Mouse (Mus musculus): ENCODE data around the gene Csf2.

DNA sequence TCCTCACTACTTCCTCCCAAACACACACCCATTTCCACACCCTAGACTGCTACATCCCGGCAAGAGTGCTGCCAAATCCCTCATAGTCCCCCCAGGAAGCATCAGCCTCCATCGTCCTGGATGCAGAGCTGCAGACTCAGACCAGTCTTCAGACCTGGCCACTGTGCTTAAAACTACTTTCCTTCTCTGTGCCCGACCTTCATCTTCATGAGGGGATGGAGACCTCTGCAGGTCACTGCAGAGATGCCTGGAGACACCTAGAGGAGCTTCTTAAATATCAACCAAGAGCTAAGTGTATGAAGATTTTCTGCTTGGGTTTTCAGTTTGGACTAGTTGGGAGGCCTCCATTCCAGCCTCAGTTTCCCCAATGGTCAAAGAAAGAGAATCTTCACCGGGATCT, 4.6 kb upstream of the Csf2 start:
- no peak for TF ChIP-seq POLR2A (IDR thresholded peaks at IDR 0.05; ENCODE audit: insufficient read depth, low read length)
- no peak for TF ChIP-seq EP300 (IDR thresholded peaks at IDR 0.05; ENCODE audit: insufficient read depth, low read depth, low read length)
- TF ChIP-seq CTCF (IDR thresholded peaks at IDR 0.05; ENCODE audit: low read depth, low read length) = no peak
